Mouse (Mus musculus): ENCODE data around the gene Skint1.
"Not testable (repeated sequence)": the region's sequence is repeated elsewhere in the genome, so short reads cannot be mapped to it uniquely, and the experiment has no call there.

Skint1 gene

GRCm38 (mm10) chr4:112005969-112006368 lies at the start of gene Skint1:
Gene Skint1 (plus strand): TSS chr4:112006269.
- DNase-seq, result no peak

- DNase-seq, result no peak
These were observed 44.8 kb upstream of the Skint1 start for GRCm38 (mm10) chr4:111961309-111961708.

GRCm38 (mm10) chr4:111963241-111963640 lies 42.8 kb upstream of the Skint1 start:
- DNase-seq, result not testable (repeated sequence)

DNA sequence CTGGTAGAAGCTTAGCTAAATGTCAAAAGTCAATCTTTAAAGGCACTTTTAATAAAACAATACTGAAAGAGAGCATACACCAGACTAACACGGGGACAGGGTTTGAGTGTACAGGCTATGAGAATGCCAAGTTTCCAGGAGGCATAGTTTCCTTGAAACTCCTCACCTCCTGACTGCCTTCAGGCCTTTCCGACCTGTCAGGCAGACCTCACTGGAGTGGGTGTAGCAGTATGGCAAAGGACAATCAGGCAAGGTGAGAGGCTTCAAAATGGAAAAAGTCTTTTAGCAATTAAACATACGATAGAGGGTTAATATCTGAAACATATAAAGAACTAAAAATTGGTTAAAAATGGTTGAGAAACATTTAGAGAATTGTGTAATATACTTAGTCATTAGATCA lies 42.4 kb upstream of the Skint1 start:
- DNase-seq, result no peak

GRCm38 (mm10) chr4:111972623-111973022 lies 33.4 kb upstream of the Skint1 start, which contains the start of gene Skint7:
Gene Skint7 (plus strand): TSS chr4:111972923.
- DNase-seq, result no peak

GRCm38 (mm10) chr4:112071716-112072115 lies 65.6 kb downstream of the Skint1 start, which contains the start of gene Skint4:
Gene Skint4 (plus strand): TSS chr4:112072016.
- DNase-seq, result no peak
